Mouse (Mus musculus) layer of hippocampus, postnatal 14 days (tissue): ENCODE results near the gene Zfp367. TPM values are rescaled to one million over a fixed set of nuclear protein-coding genes. Genes with fewer than 3 reads are reported as not detected.

ENCODE experiments used
- DNase-seq, 2 experiments: peaks; one replicate each; pipeline ENCODE4 v3.0.0; 2021 to 2022; ENCODE audit warnings: low spot score in 2 of 2, mixed read lengths in 1 of 2
- long read RNA-seq, 2 experiments: library from polyadenylated mRNA; stranded (forward); transcript quantifications; one replicate each; pipeline ENCODE4 v2.0.0; 2021
- total RNA-seq, 2 experiments: library from RNA; stranded (reverse); gene quantifications; 2 replicates each; pipeline ENCODE4 v1.2.3; 2021

Zfp367 gene
- total RNA-seq, result 10 to 100 TPM in 1 of 2 experiments, 1 to 10 TPM in 1; 9.7 to 10.2 TPM
- long read RNA-seq, experiment 1, partial matches to known transcripts, result 1 of 11 reads
- long read RNA-seq, experiment 1, other reads (novel, unspliced or antisense), result 3 of 11 reads
- long read RNA-seq, experiment 2, partial matches to known transcripts, result 0 of 12 reads
- long read RNA-seq, experiment 2, other reads (novel, unspliced or antisense), result 4 of 12 reads

DNA sequence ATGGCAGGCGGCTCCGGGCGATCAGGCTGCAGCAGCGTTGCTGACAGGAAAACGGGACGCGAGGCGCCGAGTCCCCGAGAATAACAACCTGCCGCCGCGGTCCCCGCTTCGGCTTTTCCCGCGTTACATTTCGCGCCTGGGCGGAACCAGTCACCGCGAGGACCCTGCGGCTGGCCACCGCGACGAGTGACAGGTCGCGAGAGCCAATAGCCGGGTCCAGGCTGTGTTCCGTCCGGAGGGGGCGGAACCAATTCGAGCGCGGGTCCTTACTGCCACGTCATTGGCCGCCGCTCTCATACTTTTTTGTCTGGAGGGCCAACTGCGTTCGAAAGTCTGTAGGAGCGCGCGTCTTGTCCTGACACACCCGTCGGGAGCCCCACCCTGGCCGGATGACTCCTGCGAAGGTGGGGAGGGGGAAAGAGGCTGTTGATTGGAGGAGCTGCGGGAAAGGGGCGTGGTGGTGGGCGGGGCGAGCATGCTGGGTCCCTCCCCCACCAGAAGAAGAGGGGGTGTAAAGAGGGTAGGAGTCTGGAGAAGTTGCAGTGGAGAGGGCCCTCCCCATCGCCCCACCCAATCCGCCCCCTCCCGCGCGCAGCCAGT, at the start of gene Zfp367:
TSS of gene Zfp367 (minus strand) at position 120 of the 600 bp plus-strand sequence.
- peak; percentile 96 for DNase-seq

DNA sequence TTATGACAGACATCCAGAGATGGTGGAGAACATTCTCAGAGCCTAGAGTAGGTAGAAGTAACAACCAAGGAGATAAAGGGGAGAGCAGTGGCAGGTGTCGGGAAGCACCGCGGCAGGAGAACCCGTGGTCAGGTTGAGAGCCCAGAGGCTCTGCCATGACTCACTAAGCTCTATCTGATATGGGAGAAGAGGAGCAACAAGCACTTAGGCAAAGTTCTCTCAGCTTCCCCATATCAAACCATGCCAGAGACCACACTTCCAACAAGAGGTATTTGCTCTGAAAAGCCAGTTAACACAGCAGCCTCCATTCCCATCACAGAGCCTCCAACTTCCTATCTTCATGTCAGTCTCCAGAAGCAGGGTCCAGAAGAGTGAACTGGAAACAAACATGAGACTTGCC, 47.9 kb upstream of the Zfp367 start:
- no peak for DNase-seq

DNA sequence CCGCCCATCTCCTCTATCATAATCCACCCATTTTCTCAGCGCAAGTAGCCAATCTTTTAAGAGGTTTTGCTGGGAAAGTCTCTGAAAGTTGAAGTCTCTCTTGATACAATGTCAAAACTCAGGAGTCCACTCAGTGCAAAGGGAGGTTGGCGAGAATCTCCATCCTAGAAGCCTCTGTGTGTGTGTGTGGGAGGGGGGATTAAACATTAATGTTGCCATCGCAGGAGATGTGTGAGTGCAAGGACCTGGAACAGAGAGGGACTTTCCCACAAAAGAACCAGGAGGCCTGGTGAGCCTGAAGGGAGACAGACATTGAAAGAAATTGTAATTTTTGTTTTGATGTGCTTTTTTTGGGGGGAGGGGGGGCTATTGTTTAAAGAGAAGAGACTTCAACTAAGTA, 45.3 kb upstream of the Zfp367 start:
- no peak for DNase-seq

DNA sequence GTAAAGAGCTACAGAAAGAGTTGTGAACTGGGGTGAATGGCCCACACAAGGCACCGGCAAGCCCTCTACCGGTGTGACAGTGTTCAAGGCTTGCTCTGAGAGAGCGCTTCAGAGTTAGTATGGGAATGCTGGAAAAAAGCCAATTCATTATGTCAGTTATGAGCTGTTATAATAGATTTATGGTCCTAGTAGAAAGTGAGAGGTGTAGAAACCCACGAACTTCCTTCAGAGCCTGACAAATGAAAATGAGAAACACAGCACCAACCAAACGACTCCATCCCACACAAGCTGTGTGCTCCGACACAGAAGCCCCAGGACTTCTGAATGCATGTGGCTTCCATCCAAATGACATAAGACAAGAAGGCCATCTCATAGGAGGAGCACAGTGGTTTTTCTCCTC, 44.9 kb upstream of the Zfp367 start:
- no peak for DNase-seq

DNA sequence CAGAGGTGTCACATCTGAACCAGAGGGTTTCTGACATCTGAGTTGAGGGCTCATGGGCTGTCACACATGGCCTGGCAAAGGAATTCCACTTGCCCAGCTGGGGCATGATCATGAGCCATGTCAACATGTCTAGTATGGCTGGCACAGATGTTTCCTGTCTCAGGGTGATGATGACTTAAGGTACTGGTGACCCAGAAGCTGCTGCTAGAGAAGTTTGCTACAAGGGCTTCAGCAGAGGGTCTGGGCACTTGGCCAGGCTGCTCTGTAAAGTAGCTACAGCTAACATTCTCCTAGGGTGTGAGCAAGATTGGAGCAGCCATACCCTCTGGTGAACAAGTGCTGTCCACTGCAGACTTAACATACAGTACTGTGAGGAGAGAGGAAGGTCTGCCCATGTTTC, 34.1 kb upstream of the Zfp367 start:
- no peak for DNase-seq

DNA sequence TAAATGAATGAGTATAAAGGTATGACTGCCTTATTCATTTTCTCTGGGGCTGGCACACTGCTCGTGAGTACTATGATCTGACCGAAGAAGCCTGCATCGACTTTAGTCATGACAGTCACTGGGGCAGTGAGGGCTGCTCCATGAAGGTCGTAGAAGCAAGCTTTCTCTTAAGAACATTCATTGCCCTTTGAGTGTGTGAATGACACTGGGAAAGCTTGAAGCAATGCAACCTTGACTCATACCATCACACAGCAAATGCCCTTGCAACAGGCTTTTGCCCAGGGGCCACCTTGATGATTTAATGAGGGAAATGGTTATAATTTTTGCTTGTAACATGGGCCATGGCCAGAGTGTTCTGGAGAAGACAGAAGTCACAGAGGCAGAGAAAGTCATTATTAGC, 33.5 kb upstream of the Zfp367 start:
- no peak for DNase-seq

DNA sequence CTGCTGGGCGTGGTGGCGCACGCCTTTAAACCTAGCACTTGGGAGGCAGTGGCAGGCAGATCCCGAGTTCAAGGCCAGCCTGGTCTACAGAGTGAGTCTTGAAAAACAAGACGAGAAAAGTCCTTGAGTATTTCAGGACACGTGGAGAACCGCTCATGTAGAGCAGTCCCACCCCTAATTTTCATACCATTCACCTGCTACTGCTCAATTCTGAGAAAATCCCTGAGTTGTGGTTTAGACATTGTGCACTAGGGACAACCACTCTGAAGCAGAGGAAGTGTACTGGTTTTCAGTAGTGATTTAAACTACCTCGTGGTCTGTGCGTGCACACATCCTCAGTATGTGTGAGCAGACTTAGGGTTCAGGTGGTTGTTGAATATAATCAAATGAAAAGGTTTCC, 32.6 kb upstream of the Zfp367 start:
- DNase-seq, result no peak

DNA sequence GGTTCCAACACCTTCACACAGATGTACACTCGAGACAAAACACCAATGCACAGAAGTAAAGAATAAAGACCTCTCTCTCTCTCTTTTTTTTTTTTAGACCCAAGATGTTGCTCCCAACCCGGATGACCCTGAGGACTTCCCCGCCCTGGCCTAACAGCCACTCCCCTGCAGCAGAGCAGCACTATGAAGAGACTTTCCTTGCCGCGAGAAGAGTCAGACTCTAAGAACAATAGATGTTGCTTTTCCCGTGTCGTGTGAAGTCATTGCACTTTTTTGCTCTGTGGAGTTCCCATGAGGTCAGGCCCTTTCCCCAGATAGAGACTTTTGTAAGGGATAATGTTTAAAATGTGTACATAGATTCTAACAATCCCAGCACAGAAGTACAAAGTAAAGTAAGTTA, 32.2 kb upstream of the Zfp367 start:
- DNase-seq, result no peak

DNA sequence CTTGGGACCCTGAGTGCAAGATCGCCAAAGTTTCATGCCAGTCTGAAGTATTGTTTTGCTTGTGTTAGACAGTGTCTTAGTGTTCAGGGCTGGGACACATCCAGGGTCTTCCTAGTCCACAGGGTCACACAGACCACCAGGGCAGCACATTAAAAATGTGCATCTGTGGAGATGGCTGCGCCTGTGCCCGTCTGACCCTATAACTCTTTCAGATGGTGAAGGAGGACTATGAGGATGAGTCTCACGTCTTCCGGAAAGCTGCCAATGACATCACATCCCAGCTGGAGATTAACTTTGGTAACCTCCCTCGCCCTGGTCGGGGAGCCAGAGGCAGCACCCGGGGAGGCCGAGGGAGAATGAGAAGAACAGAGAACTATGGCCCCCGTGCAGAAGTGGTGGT, 31.4 kb upstream of the Zfp367 start:
- no peak for DNase-seq

DNA sequence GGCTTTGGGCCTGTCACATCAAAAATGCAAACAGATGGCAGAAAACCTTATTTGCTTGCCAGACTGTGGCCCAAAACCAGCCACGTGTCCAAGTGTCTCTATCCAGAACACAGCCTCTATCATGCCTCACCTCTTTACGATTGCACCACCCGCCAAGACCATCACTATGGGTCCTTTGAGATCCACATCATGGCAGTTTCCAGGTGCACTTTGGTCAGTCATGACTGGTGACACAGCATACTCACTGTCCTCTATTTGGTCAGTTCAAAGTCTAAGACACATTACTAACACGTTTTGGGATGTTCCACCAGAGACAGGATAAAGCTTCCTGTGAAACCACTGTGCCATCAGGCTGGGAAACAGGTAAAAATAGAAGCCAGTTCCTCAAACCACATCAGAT, 30.6 kb upstream of the Zfp367 start:
- no peak for DNase-seq

DNA sequence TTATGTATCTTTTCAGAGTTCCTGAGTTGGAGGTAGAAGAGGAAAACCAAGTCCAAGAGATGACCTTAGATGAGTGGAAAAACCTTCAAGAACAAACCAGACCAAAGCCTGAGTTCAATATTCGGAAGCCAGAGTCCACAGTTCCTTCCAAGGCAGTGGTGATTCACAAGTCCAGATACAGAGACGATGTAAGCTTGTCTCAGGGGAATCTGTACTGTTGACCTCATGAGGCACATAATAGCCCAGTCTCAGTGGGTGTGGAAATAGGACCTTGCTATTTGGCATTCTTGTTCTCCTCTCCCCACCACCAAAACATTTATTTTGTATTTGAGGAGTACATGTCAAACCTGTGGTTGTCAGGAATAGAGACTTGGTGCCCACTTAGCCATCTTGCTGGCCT, 29.1 kb upstream of the Zfp367 start:
- no peak for DNase-seq

DNA sequence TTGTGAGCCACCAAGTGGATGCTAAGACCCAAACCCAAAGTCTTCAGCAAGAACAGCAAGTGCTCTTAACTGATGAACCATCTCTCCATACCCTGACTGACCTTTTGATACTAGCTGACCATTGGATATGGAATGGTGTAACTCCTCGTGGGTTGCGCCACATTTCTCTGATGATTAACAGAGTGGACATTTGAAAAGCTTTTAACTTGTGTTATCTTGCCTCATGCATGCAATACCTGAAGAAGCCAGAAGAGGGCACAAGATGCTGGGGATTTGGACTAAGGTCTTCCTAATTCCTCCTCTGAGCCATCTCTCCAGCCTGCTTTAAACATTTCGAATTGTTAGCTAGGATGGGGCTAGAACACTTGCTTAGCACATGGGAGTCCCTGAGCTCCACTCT, 27.9 kb upstream of the Zfp367 start:
- DNase-seq, result peak; percentile 28 to 44

DNA sequence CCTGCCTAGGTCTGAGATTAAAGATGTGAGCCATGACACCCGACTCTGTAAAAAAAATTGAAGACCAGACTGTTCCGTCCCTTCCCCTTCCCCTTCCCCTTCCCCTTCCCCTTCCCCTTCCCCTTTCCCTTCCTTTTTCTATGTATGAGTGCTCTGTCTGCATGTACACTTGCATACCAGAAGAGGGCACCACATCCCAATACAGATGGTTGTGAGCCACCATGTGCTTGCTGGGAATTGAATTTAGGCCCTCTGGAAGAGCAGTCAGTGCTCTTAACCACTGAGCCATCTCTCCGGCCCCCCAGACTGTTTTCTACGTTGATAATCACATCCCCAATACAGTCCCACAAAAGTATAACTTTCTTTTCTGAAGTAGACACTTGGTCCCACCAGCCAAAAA, 27.3 kb upstream of the Zfp367 start:
- DNase-seq, result no peak

DNA sequence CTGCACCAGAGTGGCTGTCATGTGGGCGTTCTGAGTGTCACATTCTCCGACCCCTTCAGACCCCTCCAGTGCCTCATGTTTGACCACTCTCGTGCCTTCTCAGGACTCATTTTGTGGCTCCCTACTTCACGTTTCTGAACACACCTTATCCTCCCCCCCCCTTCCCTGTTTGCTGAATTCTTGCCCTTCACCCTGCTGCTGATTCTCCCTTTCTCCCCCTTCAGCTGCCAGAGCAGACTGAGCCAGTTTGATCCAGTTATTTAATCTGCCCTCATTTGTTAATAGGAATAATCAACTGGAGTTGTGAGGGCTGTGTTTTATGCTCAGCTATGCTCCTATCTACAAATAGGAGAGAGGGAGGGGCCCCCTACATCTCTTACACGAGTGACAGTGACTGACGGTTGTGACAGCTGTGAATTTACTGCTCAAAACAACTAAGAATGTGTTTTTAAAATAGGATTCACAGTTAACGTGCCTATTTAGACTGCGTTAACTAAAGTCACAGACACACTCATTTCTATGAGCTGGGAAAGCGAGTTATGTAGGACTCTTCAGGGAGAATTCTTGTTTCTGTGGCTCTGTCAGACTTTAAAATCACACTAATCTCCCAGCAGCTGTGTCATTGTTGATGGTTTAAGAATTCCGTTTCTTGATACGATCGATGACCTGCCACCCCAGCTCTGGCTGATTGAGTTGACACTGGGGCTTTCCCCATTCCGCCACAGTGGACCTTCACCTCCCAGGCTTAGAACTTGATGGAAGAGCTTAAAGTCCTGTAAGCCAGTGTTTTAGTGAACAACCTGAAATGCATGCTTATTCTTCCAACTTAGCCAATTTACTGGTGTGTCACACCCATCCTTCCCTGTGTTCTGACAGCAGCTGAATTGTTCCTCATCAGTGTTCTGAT, 26.0 kb upstream of the Zfp367 start:
- DNase-seq, result no peak

DNA sequence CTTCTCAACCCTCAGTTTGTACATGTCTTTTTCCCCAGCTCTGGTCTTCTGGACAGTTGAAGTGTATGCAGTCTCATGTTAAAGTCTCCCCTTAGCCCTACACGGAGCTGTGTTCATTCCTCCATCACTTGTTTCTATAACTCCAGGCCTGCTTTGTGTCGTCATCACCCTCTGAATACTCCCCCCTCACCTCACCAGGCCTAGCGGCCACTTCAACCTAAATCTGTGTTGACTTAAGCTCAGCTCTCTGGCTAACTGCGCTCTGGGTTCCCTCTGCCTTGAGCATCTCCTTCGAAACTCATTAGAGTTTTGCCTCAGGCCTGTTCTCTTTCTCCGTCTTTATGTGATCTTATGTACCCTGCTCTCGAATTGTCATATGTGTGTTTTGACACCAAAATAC, 25.0 kb upstream of the Zfp367 start:
- no peak for DNase-seq

DNA sequence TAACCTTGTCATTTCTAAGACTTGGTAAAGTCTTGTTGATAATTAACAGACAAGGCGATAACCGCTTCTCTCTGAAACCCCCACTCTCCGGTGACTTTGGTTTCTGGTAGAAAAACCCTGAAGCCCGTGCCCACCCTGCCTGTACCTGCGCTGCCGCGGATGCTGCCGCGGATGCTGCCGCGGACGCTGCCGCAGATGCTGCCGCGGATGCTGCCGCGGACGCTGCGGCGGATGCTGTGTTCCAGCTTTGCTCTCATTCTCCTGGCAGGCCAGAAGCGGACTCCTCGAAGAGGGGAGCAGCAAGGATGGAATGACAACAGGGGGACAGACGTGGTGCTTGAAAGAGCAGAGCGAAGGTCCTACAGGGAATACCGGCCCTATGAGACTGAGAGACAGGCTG, 16.7 kb upstream of the Zfp367 start:
- DNase-seq, result no peak

DNA sequence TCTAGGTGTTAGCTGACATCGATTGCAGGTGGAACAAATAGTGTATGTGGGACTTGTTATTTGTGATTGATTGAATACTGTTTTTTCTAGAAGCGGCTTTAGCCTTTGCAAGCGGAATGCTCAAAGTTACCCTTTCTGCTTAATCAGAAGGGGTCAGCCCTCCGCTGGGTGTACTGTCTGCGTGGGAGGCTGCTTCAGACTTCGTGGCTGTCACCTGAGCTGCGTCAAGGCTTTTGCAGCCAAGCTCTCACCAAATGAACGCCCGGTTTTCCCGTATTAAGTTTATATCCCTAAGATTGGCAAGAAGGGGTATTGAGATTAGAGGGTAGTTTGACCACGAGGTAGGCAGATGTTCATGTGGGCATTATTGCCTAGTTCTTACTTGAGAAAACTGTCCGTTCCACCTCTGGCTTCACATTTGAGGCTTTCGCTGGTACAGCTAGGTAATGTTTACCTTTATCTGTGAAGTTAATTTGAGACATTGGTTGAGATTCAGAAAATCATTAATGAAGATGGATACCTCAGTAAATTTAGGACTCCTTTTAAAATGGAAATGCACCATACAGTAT, 10.2 kb upstream of the Zfp367 start:
- DNase-seq, result no peak

DNA sequence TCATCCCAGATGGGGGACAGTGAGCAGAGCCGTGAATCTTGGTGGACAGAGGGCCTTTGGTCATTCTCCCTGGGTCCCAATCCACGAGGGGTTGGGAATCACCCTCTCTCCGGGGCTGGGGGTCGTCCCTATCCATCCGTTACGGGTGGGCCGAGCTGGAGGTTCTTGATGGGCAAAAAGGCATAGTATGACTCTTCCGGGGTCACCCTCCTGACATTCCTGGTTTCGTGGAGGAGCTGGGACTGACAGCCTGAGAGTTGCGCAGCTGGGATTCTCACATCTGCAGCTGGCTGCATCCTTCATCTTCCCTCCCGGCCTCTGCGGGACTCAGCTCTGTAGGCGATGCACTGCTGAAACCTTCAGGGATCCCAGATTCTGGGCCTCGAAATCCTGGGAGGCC, 9.6 kb upstream of the Zfp367 start:
- no peak for DNase-seq

DNA sequence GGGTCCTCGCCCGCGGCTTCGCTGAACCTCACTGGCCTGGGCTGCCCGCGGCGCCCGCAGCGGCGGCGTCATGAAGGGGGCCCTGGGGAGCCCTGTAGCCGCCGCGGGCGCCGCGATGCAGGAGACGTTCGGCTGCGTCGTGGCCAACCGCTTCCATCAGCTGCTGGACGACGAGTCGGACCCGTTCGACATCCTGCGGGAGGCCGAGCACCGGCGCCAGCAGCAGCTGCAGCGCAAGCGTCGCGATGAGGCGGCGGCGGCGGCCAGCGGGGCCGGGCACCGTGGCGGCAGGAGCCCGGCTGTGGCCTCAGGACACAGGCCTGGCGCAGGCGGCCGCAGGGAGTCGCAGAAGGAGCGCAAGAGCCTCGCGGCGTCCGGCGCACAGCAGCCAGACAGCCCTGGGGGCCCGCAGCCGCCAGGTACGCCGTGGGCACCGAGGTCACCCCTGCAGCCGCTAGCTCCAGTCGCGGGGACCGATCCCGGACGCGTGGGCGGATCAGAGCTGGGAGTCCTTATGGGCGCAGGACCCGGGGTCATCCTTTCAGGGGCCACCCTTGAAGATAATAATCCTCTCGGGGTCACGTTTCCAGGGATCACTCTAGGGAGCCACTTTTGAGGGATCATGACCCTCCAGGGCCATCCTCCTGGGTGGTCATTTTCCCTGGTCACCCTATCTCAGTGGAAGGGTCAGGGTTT, 9.1 kb upstream of the Zfp367 start:
- DNase-seq, result peak in 1 of 2 experiments; percentile 28

DNA sequence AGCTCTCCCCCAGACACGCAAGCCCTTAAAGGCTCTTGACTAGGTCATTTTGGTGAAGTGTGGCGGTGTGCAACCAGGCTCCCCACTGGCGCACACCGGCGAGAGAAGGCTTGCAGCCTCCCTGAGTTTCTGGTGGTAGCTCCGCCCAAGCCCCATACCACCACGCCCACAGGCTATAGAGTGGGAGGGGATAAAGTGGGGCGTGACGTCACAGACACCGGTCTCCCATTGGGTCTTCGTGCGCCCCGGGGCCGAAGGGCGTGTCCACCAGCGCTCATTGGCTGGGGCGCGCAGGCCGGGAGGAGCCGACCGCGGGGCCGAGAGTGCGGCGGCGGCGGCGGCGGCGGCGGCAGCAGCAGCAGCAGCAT, 8.5 kb upstream of the Zfp367 start, which contains the start of gene Habp4:
TSS of gene Habp4 (plus strand) at position 277 of the 368 bp plus-strand sequence.
- peak; percentile 96 to 98 for DNase-seq

DNA sequence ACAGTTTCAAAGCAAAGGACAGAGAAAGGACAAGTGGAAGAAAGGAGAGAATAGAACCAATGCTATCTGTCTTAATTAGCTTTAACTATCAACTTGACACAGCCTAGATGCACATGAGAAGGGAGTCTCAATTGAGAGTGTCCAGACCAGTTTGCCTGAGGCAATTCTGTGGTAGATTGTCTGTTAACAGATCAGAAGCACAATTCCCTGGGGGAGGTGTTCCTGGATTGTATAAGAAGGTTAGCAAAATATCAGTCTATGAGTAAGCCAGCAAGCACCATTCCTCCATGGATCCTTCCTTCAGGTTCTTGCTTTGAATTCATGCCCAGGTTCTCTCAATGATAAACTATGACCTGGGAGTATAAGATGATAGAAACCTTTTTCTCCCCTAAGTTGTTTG, 4.0 kb upstream of the Zfp367 start:
- no peak for DNase-seq
